Mouse (Mus musculus) ES-E14 (cell line): ENCODE data around the gene Dimt1.

Experiments used
- CHD2 ChIP-seq: IDR thresholded peaks from 2 replicates; pipeline ENCODE4 v1.6.1; 2014; ENCODE audit warnings: mild to moderate bottlenecking, low read depth, low read length, inconsistent platforms
- HCFC1 ChIP-seq: IDR thresholded peaks from 2 replicates; pipeline ENCODE4 v1.6.1; 2012; ENCODE audit warnings: low read length, inconsistent platforms, borderline replicate concordance; ENCODE audit not compliant: insufficient read depth

- TF ChIP-seq CHD2 (no peak), HCFC1 (no peak)
These were observed 36.8 kb upstream of the Dimt1 start for GRCm38 (mm10) chr13:106910096-106910495.
